Mouse (Mus musculus) lung, adult 2 months (tissue): ENCODE results near the gene Cldn17.

Source experiments
- CTCF ChIP-seq: fragments of 200-500 bp; IDR thresholded peaks from 2 replicates; pipeline ENCODE4 v1.5.1; 2011; ENCODE audit warnings: mild to moderate bottlenecking, low read length, control low read depth; ENCODE audit not compliant: insufficient read depth
- POLR2A ChIP-seq: fragments of 200-500 bp; IDR thresholded peaks from 2 replicates; pipeline ENCODE4 v1.6.1; 2011; ENCODE audit warnings: low read depth, mild to moderate bottlenecking, control low read depth, low read length, borderline replicate concordance; ENCODE audit errors: extremely low read depth

- TF ChIP-seq CTCF, result no peak
- no peak for TF ChIP-seq POLR2A
Observed at GRCm38 (mm10) chr16:88506338-88506737, 440 bp downstream of the Cldn17 start.
